Comparison of ENCODE assay signal across 8 mouse cellular contexts in the genomic region with DNA sequence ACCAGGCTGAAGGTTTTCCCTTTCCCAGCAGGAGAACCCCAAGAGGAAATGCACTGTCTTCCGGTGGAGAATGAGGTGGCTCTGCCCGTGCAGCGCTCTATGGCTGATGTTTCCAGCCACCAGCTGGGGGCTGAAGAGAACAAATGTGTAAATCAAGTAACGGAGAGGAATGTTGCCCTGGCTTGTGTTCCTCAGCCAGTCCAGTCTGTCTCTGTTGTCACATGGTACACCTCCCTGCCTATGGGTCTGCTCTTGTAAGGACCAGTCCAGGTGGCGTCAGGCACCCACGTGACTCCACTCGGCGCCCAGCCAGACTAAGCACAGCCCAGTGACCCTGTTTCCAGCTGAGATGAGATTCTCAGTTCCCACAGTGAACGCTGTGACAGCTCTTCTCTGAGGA. TPM values are rescaled to one million over a fixed set of nuclear protein-coding genes. Genes with fewer than 3 reads are reported as not detected.
A peak's percentile ranks its signal among the peaks of the same experiment; 100 is the strongest.
DNase-seq lines count a peak whose midpoint lies in the region; ATAC-seq and TF ChIP-seq lines count a peak whose summit lies in the region.

No protein-coding gene starts in this region.

- peak overlapping the region; percentile 30 for H3K4me3 ChIP-seq in E14TG2a.4 (replicated peaks; ENCODE audit: low read length)
- no peak overlapping the region for H3K4me3 ChIP-seq in forebrain, embryonic 14.5 days (ENCODE audit: low read depth, low read length)
- H3K4me3 ChIP-seq in limb, embryonic 11.5 days (ENCODE audit: low read depth, low read length), result no peak overlapping the region
- no peak overlapping the region for H3K4me3 ChIP-seq in midbrain, embryonic 14.5 days (replicated peaks; ENCODE audit: low read depth, low read length)

- H3K27ac ChIP-seq in forebrain, embryonic 14.5 days (ENCODE audit: low read depth, low read length), result no peak overlapping the region
- H3K27ac ChIP-seq in limb, embryonic 11.5 days (replicated peaks; ENCODE audit: low read depth, low read length), result no peak overlapping the region
- peak overlapping the region; percentile 55 for H3K27ac ChIP-seq in midbrain, embryonic 14.5 days (replicated peaks; ENCODE audit: low read depth, low read length)

- TF ChIP-seq CTCF in E14TG2a.4 (conservative IDR thresholded peaks at IDR 0.05; ENCODE audit: low read length), result no peak

- H3K4me1 ChIP-seq in E14TG2a.4 (replicated peaks; ENCODE audit: low read depth, low read length), result peaks cover 32% of the 10 kb centered on the region
- peaks cover 3% of the 10 kb centered on the region; the same call in 1 of the 2 replicates for H3K4me1 ChIP-seq in forebrain, embryonic 14.5 days (ENCODE audit: control insufficient read depth, insufficient read depth, low read length)
- peaks cover 2% of the 10 kb centered on the region; the same call in 1 of the 2 replicates for H3K4me1 ChIP-seq in limb, embryonic 11.5 days (ENCODE audit: control insufficient read depth, insufficient read depth, low read length)
- H3K4me1 ChIP-seq in midbrain, embryonic 14.5 days (ENCODE audit: control insufficient read depth, insufficient read depth, low read length), result peaks cover 14% of the 10 kb centered on the region; the same call in 1 of the 2 replicates

- H3K4me2 ChIP-seq in forebrain, embryonic 14.5 days (ENCODE audit: low read length), result peak overlapping the region; percentile 19; the same call in 1 of the 2 replicates
- H3K4me2 ChIP-seq in limb, embryonic 11.5 days (ENCODE audit: low read depth, severe bottlenecking), result peak overlapping the region; percentile 18; the same call in 1 of the 2 replicates
- peak overlapping the region; percentile 37 for H3K4me2 ChIP-seq in midbrain, embryonic 14.5 days (ENCODE audit: low read length)

- WGBS in forebrain, embryonic 14.5 days, result 17% methylated on average over 9 of the region's 9 CpGs
- WGBS in limb, embryonic 11.5 days, result 16% methylated on average over 9 of the region's 9 CpGs
- WGBS in midbrain, embryonic 14.5 days, result 18% methylated on average over 9 of the region's 9 CpGs

- peaks cover 30% of the 10 kb centered on the region for H3K27me3 ChIP-seq in E14TG2a.4 (ENCODE audit: insufficient read depth, low read length)
- no peaks in the 10 kb centered on the region; the same call in 1 of the 2 replicates for H3K27me3 ChIP-seq in forebrain, embryonic 14.5 days (replicated peaks; ENCODE audit: control insufficient read depth, insufficient read depth, low read length)
- H3K27me3 ChIP-seq in limb, embryonic 11.5 days (ENCODE audit: control insufficient read depth, insufficient read depth, low read length), result peaks cover 5% of the 10 kb centered on the region; the same call in 1 of the 2 replicates
- peaks cover 5% of the 10 kb centered on the region; the same call in 1 of the 2 replicates for H3K27me3 ChIP-seq in midbrain, embryonic 14.5 days (ENCODE audit: control insufficient read depth, insufficient read depth, low read length)

- ATAC-seq in forebrain, embryonic 14.5 days, result peak; percentile 93
- ATAC-seq in hematopoietic stem cell, adult 5-6 weeks (replicated peaks in 1 of 2; ENCODE audit: insufficient read depth in 1 of 2, low FRiP score in 2 of 2, low TSS enrichment in 1 of 2, low read depth in 1 of 2, poor library complexity in 2 of 2, severe bottlenecking in 2 of 2), result peak; percentile 66 to 72; a peak in 3 of 4 replicates
- ATAC-seq in limb, embryonic 11.5 days (ENCODE audit: insufficient number of reproducible peaks, low FRiP score, low TSS enrichment, low read depth), result peak; percentile 98
- peak; percentile 85; the same call in 1 of the 2 replicates for ATAC-seq in midbrain, embryonic 14.5 days (ENCODE audit: low FRiP score, low TSS enrichment)
- ATAC-seq in monocyte, adult 5-6 weeks (replicated peaks; ENCODE audit: insufficient number of reproducible peaks, low FRiP score, low TSS enrichment, poor library complexity, severe bottlenecking), result no peak

- no peaks in the 10 kb centered on the region for H3K36me3 ChIP-seq in E14TG2a.4 (ENCODE audit: insufficient read depth, low read length)
- H3K36me3 ChIP-seq in forebrain, embryonic 14.5 days (ENCODE audit: control insufficient read depth, insufficient read depth, low read length), result no peaks in the 10 kb centered on the region
- no peaks in the 10 kb centered on the region for H3K36me3 ChIP-seq in limb, embryonic 11.5 days (ENCODE audit: control insufficient read depth, insufficient read depth, low read length)
- H3K36me3 ChIP-seq in midbrain, embryonic 14.5 days (ENCODE audit: control insufficient read depth, insufficient read depth, low read length), result no peaks in the 10 kb centered on the region

- H3K9ac ChIP-seq in forebrain, embryonic 14.5 days (ENCODE audit: low read length), result no peak overlapping the region
- H3K9ac ChIP-seq in limb, embryonic 11.5 days (ENCODE audit: low read length), result no peak overlapping the region
- H3K9ac ChIP-seq in midbrain, embryonic 14.5 days (replicated peaks; ENCODE audit: low read length), result no peak overlapping the region

- DNase-seq in WW6 (ENCODE audit: low read depth, low spot score), result peak; percentile 38
- peak; percentile 63 for DNase-seq in forebrain, embryonic 14.5 days (ENCODE audit: low spot score)
- DNase-seq in limb, embryonic 11.5 days (ENCODE audit: low spot score), result peak; percentile 76
- peak; percentile 77 for DNase-seq in midbrain, embryonic 14.5 days
- DNase-seq in spleen, adult 18-20 months, result no peak

- H3K9me3 ChIP-seq in E14TG2a.4 (ENCODE audit: low read length), result no peaks in the 10 kb centered on the region
- no peaks in the 10 kb centered on the region for H3K9me3 ChIP-seq in forebrain, embryonic 14.5 days (replicated peaks; ENCODE audit: control insufficient read depth, low read length)
- 0 out of 2 replicates have a peak, but pooled peaks cover under 1% of the 10 kb centered on the region for H3K9me3 ChIP-seq in limb, embryonic 11.5 days (ENCODE audit: control insufficient read depth, low read length)
- H3K9me3 ChIP-seq in midbrain, embryonic 14.5 days (ENCODE audit: control insufficient read depth, low read length), result no peaks in the 10 kb centered on the region

RNA-seq across cellular contexts. Expression of gene Gtsf1l, which starts 34.7 kb away (rescaled TPM):
- 0.22 TPM in 1 of 2 replicates, not detected in the other for polyA plus RNA-seq in forebrain, embryonic 14.5 days (2014; fragmentation: Nextera tagmentation; extraction: Ambion mirVana)
- total RNA-seq in hematopoietic stem cell, adult 5-6 weeks (2017), result not detected in 2 replicates
- not detected in 2 replicates for polyA plus RNA-seq in limb, embryonic 11.5 days (2014; fragmentation: Nextera tagmentation; extraction: Ambion mirVana)
- polyA plus RNA-seq in midbrain, embryonic 14.5 days (2014; fragmentation: Nextera tagmentation; extraction: Ambion mirVana), result not detected in 2 replicates
- not detected in 3 replicates for total RNA-seq in monocyte, adult 5-6 weeks (2017)

Comparison
In these comparisons a context has a peak if more than half of its experiments do, and no peak if none do; other contexts are left out.
1. DNase-seq: peak in WW6 (single experiment), forebrain, embryonic 14.5 days (single experiment), limb, embryonic 11.5 days (single experiment) and midbrain, embryonic 14.5 days (single experiment); none in spleen, adult 18-20 months (0 of 2).
2. Peak in every context shown above with its lines, with median percentiles within 50 percentile points of each other: H3K4me2 ChIP-seq.